Mouse (Mus musculus) forebrain, embryonic 14.5 days (tissue): ENCODE data around the gene Vps26a. TPM values are rescaled to one million over a fixed set of nuclear protein-coding genes. Genes with fewer than 3 reads are reported as not detected.
"Not testable (repeated sequence)": the region's sequence is repeated elsewhere in the genome, so short reads cannot be mapped to it uniquely, and the experiment has no call there.

Experiments used
- ATAC-seq: fragments of 200-750 bp; cut with Nextera tagmentation; 2 replicates; pipeline ENCODE4 v1.8.0; 2017; ENCODE audit warnings: mild to moderate bottlenecking, moderate library complexity
- DNase-seq: peaks from one replicate; pipeline ENCODE4 v3.0.0-alpha.2; 2015; ENCODE audit warnings: low spot score
- H3K27ac ChIP-seq: fragments of 300-500 bp; sonication (generic); 2 replicates; pipeline ENCODE4 v1.5.1; 2014; ENCODE audit warnings: low read depth, mild to moderate bottlenecking, control low read depth, low read length, moderate library complexity
- H3K27me3 ChIP-seq: fragments of 300-500 bp; sonication (generic); replicated peaks from 2 replicates; pipeline ENCODE4 v1.6.1; 2014; ENCODE audit warnings: low read length, control low read depth, mixed read lengths; ENCODE audit not compliant: control insufficient read depth, insufficient read depth
- H3K36me3 ChIP-seq: fragments of 300-500 bp; sonication (generic); 2 replicates; pipeline ENCODE4 v1.6.1; 2014; ENCODE audit warnings: low read length, control low read depth; ENCODE audit not compliant: control insufficient read depth, insufficient read depth
- H3K4me1 ChIP-seq: fragments of 300-500 bp; sonication (generic); 2 replicates; pipeline ENCODE4 v1.6.1; 2014; ENCODE audit warnings: antibody characterized with exemption, low read length, control low read depth; ENCODE audit not compliant: control insufficient read depth, insufficient read depth
- H3K4me2 ChIP-seq: fragments of 300-500 bp; sonication (generic); 2 replicates; pipeline ENCODE4 v1.6.1; 2014; ENCODE audit warnings: mild to moderate bottlenecking, control low read depth, low read length
- H3K4me3 ChIP-seq: fragments of 300-500 bp; sonication (generic); 2 replicates; pipeline ENCODE4 v1.5.1; 2014; ENCODE audit warnings: low read depth, low read length, control low read depth
- H3K9ac ChIP-seq: fragments of 300-500 bp; sonication (generic); 2 replicates; pipeline ENCODE4 v1.6.1; 2014; ENCODE audit warnings: mild to moderate bottlenecking, low read length, control low read depth, moderate library complexity
- H3K9me3 ChIP-seq: fragments of 300-500 bp; sonication (generic); replicated peaks from 2 replicates; pipeline ENCODE4 v1.6.1; 2016; ENCODE audit warnings: low read length, control low read depth, mixed read lengths; ENCODE audit not compliant: control insufficient read depth
- WGBS: fragments of 180-500 bp; shearing (Covaris S2); extraction: QIAGEN DNeasy Blood & Tissue Kit; methylation state at CpG from one replicate; pipeline ENCODE4 v1.1.7; 2014; 5-methylcytosine and 5-hydroxymethylcytosine counted together
- polyA plus RNA-seq: library from polyadenylated mRNA; unstranded; fragments of >200 nt; fragmentation: Nextera tagmentation; extraction: Ambion mirVana; gene quantifications from 2 replicates; pipeline ENCODE4 v1.2.1, GENCODE M21; 2014

The Vps26a gene
- polyA plus RNA-seq, 1 experiment from 2014 or later: 77.8 TPM

DNA sequence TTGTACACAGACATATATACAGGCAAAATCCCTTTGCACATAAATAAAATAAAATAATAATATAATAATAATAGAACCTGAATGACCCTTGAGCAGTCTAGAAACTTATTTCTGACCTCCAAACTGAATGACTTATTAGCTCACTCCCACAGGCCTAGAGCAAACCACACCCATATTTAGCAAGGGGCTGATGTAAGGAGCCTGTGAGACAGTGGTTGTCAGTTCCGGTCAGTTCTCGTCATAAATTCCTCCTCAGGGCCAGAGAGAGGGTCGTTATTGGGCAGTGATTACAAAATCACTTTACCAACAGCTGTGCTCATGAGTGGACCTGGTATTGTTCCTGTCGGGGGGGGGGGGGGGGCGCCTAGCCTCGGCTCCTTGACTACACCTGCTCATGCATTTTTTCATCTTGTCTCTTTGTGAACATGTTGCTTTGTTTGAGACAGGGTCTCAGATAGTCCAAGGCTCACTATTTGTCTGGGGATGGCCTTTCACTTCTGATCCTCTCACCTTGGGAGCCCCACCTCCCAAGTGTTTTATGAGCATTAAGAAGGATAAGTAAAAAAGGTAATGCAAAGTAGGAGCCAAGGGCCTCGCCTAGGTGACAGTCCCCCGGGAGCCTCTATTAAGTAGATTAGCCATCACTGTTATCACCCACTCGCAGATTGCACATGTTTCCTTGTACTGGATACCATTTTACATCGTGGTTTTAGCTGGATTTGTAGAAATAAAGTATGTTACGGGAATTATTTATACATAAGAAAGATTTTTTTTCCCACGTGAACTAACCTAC is 17.4 kb upstream of the Vps26a start:
- 69% methylated on average over 12 of the region's 12 CpGs for WGBS
- Histone ChIP-seq H3K27ac (no peak overlapping the region), H3K9ac (no peak overlapping the region), H3K4me1 (no peaks in the 10 kb centered on the region), H3K4me3 (no peak overlapping the region), H3K4me2 (no peak overlapping the region), H3K27me3 (peaks cover 4% of the 10 kb centered on the region; the same call in 1 of the 2 replicates), H3K9me3 (no peaks in the 10 kb centered on the region), H3K36me3 (no peaks in the 10 kb centered on the region)
- ATAC-seq (no peak), DNase-seq (no peak)

DNA sequence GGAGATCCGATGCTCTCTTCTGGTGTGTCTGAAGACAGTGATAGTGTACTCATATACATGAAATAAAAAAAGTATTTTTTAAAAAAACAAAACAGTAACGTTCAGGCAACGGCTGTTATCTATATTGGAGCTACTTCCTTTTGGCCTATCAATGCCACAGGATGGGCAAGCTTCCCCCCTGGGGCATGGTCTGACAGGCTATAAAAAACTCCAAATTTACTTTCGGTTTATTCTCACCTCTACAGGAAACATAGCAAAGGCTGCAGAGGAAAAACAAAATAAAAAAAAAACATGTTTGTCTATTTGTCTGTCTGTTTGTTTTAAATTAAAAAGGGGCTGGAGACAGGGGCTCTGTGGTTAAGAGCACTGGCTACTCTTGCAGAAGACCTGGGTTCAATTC is 16.7 kb upstream of the Vps26a start:
- Histone ChIP-seq H3K27ac (no peak overlapping the region), H3K36me3 (no peaks in the 10 kb centered on the region), H3K9me3 (no peaks in the 10 kb centered on the region), H3K4me3 (no peak overlapping the region), H3K4me2 (no peak overlapping the region), H3K9ac (no peak overlapping the region), H3K27me3 (peaks cover 4% of the 10 kb centered on the region; the same call in 1 of the 2 replicates), H3K4me1 (no peaks in the 10 kb centered on the region)
- no peak for DNase-seq
- no peak for ATAC-seq
- 88% methylated on average over 4 of the region's 4 CpGs for WGBS

- Histone ChIP-seq H3K4me1 (no peaks in the 10 kb centered on the region), H3K9ac (no peak overlapping the region), H3K27me3 (peaks cover 2% of the 10 kb centered on the region; the same call in 1 of the 2 replicates), H3K36me3 (no peaks in the 10 kb centered on the region), H3K27ac (no peak overlapping the region), H3K4me3 (no peak overlapping the region), H3K9me3 (no peaks in the 10 kb centered on the region), H3K4me2 (no peak overlapping the region)
- ATAC-seq (no peak), DNase-seq (no peak)
- 81% methylated on average over 7 of the region's 7 CpGs for WGBS
Measured at GRCm38 (mm10) chr10:62501951-62502350, 15.3 kb upstream of the Vps26a start.

DNA sequence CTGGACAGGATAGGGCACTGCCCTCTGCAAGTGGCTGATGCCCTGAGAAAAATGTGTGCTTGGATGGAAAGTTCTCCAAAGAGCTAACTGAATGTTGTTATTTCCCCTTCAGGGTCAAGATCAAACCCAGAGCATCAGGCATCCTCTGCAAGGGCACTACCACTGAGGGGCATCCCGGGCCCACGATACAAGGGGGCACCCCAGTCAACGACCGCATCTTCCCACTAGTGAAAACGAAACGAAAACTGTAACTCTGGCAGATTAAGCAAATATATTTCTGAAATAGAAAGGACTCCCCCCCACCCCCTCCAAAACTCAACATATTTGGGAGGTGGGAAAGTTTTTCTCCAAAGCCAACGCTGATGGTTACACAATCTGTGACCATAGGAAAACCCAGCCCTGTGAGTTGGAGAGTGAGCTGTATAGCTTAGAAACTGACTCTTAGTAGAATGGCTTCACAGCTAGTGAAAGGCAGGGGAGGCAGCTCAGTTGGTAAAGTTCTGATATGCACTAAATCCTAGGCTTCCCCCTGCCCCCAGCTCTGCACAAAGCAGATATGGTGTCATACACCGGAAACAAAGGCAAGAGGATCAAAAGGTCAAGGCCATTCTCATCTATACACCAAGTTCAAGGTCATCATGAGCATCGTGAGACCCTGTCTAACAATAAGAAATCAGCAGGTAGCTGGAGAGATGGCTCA is 14.5 kb upstream of the Vps26a start:
- Histone ChIP-seq H3K4me3 (no peak overlapping the region), H3K27ac (no peak overlapping the region), H3K9me3 (no peaks in the 10 kb centered on the region), H3K9ac (no peak overlapping the region), H3K4me1 (no peaks in the 10 kb centered on the region), H3K27me3 (no peaks in the 10 kb centered on the region), H3K4me2 (no peak overlapping the region), H3K36me3 (no peaks in the 10 kb centered on the region)
- no peak for ATAC-seq
- no peak for DNase-seq
- 93% methylated on average over 9 of the region's 9 CpGs for WGBS

GRCm38 (mm10) chr10:62500088-62500915 is 13.7 kb upstream of the Vps26a start:
- Histone ChIP-seq H3K9ac (no peak overlapping the region), H3K4me2 (0 out of 2 replicates have a peak overlapping the region, but pooled peaks have one; percentile 17), H3K4me1 (no peaks in the 10 kb centered on the region), H3K36me3 (no peaks in the 10 kb centered on the region), H3K9me3 (no peaks in the 10 kb centered on the region), H3K27ac (no peak overlapping the region), H3K27me3 (no peaks in the 10 kb centered on the region), H3K4me3 (no peak overlapping the region)
- DNase-seq: peak; percentile 85
- WGBS: 24% methylated on average over 15 of the region's 15 CpGs
- ATAC-seq: peak; percentile 57; the same call in 1 of the 2 replicates

GRCm38 (mm10) chr10:62491681-62492080 is 5.1 kb upstream of the Vps26a start:
- H3K4me3 ChIP-seq, DNase-seq, H3K9ac ChIP-seq, H3K4me1 ChIP-seq, H3K4me2 ChIP-seq, H3K27me3 ChIP-seq, H3K36me3 ChIP-seq, H3K27ac ChIP-seq, ATAC-seq, H3K9me3 ChIP-seq: not testable (repeated sequence)
- 83% methylated on average over 3 of the region's 3 CpGs for WGBS

DNA sequence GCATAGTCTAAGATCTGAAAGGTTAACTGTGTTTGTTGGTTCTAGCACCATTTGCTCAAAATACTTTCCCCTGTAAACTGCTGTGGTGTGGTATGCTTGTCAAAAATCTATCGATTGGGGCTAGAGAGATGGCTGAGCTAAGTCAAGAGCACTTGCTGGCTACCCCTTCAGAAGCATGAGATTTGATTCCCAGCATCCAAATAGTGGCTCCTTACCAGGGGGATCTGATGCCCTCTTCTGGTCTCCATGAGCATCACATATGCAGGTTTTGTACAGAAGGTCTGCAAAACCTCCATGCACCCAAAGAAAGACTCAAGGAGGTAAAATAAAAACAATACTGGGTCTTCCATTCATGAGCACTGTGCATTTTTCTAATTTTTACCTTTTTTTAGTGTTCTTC is 1.7 kb upstream of the Vps26a start:
- Histone ChIP-seq H3K27me3 (no peaks in the 10 kb centered on the region), H3K4me3 (no peak overlapping the region), H3K27ac (no peak overlapping the region), H3K4me2 (no peak overlapping the region), H3K9me3 (no peaks in the 10 kb centered on the region), H3K4me1 (peaks cover 5% of the 10 kb centered on the region), H3K36me3 (no peaks in the 10 kb centered on the region), H3K9ac (no peak overlapping the region)
- DNase-seq (peak; percentile 72), ATAC-seq (no peak)
- 22% methylated on average over 1 of the region's 1 CpGs for WGBS

DNA sequence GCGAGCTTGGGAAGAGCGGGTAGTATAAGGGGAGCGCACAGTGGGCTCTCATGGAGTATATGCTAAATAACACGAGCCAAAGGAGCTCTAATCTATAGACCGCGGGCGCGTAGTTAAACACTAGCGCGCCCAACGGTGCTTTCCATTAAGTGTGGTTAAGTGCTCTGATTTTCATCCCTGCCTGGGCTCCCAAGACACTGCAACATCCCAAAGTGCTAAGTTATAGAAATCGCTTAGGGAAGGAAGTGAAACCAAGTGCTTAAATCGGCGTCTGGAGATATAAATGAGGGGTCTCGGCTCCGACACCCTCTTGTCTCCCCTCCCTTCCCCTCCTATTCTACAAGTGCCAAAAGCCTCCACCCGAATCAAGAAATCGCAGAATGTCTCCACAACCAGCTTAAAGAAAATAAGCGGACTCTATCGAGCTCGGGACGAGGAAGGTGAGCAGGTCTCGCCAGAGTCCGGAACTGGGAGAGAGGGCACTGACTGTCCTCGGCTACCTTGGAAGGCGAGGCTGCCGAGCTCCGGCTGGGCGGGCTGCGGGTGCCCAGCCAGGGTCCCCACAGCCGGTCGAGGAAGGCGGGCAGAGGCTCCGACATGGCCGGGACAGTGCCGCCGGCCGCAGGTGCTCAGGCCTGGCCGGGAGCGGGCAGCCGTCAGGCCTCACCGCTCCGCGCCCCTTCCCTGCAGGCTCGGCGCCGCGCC is 575 bp downstream of the Vps26a start:
- Histone ChIP-seq H3K4me2 (peak overlapping the region; percentile 58), H3K27me3 (no peaks in the 10 kb centered on the region), H3K27ac (peak overlapping the region; percentile 72), H3K4me1 (peaks cover 5% of the 10 kb centered on the region), H3K36me3 (no peaks in the 10 kb centered on the region), H3K9ac (peak overlapping the region; percentile 88), H3K4me3 (peak overlapping the region; percentile 96), H3K9me3 (no peaks in the 10 kb centered on the region)
- peak; percentile 77; the same call in 1 of the 2 replicates for ATAC-seq
- DNase-seq: peak; percentile 46
- WGBS: under 1% methylated on average over 42 of the region's 48 CpGs
